Mouse (Mus musculus) telencephalon, adult 2 months (tissue): ENCODE results near the gene Dbp.

Experiments used
- DNase-seq: peaks from one replicate; pipeline ENCODE4 v3.0.0-alpha.2; 2011; ENCODE audit warnings: low read depth, low spot score

The Dbp gene

DNA sequence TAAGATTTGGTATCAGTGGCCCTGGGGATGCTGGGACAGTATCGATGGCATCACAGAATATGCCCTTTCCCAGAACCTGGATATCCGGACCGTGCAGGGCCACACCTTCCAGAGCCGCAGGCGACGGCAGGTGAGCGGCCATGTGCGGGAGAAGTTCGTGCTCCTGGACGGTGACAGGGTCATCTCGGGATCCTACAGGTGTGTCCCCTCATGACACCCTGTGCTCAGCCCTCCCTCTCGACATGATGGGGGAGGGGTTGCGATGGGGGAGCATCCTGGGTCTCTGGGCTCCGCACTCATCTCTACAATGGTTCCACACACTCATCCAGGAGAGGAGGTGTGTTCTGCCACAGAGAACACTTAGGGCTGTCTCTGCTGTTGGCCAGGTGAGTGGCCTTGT lies 18.9 kb downstream of the Dbp start:
- no peak for DNase-seq

DNA sequence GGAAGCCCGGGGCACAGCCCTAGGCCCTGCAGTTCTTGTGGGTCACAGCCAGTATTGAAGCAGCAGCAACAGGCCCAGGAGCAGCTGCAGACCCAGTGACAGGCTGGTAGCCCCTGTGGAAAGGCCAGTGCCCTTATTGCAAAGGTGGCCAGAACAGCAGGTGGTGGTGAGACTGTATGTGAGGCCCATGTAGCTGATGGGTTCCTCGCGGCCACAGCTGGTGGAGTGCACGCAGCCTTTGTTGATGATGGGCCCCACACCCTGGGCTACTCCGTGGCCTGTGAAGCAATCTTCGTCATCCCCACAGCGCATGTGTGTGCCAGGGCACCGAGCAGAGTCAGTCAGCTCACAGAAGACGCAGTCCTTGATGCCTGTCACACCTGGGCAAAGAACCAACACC lies 20.3 kb downstream of the Dbp start:
- no peak for DNase-seq

GRCm38 (mm10) chr7:45725713-45726112 lies 20.8 kb downstream of the Dbp start, which contains the start of gene Spaca4:
TSS of gene Spaca4 (minus strand) at chr7:45725813.
- no peak for DNase-seq

DNA sequence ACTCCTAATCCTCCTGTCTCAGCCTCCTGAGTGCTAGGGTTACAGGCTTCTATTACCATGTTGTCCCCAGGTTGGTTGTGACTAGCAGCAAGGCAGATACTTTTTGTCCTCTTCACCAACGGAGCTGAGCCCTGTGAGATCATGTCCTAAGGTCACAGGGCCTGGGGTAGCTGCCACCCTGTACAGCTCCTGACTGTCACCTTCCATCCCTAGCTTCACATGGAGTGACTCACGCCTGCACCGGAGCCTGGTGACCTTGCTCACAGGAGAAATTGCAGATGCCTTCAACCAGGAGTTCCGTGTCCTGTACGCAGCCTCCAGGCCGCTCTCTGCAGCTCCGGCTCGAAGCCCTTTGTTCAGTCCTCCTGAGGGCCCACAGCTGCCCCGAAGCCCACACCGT lies 21.5 kb downstream of the Dbp start:
- DNase-seq: no peak

- DNase-seq: no peak
Measured at GRCm38 (mm10) chr7:45727625-45728024, 22.7 kb downstream of the Dbp start.

DNA sequence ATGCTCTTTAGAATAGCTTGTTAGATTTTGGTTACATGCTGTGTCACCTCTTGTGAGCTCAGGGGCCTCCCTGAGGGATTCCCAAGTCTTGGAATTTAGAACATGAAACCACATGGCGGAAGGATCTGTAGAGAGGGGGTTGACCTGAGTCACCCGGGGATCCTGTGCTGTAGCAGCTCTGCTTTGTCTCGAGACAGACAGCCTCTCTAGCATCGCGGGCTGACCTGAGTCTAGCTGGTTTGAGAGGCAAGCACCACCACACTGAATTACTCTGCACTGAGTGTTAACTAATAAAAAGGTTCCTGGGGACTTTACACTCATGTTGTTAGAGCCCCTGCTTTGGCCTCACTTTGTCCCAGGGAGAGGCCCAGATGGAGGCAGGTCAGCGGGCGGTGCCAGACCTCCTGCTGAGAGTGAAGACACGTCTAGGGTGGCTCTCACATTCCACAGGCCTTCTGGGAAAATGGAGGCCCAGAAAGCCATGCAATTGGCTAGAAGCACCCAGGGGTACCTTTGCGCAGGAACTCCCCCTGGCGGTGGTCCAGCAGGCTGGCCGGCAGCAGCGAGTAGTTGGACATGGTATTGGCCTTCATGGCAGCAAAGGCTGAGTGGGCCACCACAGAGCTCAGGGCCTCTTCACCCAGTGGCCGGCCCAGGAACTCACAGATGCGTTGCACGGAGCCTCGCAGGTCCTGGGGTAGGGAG lies 26.0 kb downstream of the Dbp start:
- no peak for DNase-seq

GRCm38 (mm10) chr7:45733477-45733876 lies 28.6 kb downstream of the Dbp start:
- DNase-seq: no peak

GRCm38 (mm10) chr7:45739162-45739763 lies 34.4 kb downstream of the Dbp start:
- DNase-seq: peak; percentile 75

GRCm38 (mm10) chr7:45739820-45740219 lies 34.9 kb downstream of the Dbp start:
- no peak for DNase-seq

- peak; percentile 22 for DNase-seq
Measured at GRCm38 (mm10) chr7:45741308-45741707, 36.4 kb downstream of the Dbp start.

DNA sequence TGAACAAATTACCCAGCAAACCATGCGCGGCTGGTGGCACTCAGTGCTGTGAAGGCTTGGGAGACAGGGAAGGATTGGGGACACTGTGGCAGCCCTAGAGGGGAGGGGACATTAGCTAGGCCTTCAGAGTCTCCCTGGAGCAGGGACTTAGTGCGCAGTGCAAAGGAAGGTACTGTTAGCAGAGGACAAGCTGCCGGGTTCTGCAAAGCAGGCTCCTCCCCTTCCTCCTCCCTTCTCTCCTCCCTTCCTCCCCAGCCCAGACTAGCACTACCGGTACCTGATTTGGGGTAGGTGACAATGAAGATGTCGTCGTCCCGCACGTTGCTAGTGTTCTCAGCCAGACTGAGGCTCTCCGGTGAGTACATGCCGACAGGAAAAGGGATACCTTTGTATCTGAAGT lies 36.9 kb downstream of the Dbp start:
- DNase-seq: peak; percentile 63

DNA sequence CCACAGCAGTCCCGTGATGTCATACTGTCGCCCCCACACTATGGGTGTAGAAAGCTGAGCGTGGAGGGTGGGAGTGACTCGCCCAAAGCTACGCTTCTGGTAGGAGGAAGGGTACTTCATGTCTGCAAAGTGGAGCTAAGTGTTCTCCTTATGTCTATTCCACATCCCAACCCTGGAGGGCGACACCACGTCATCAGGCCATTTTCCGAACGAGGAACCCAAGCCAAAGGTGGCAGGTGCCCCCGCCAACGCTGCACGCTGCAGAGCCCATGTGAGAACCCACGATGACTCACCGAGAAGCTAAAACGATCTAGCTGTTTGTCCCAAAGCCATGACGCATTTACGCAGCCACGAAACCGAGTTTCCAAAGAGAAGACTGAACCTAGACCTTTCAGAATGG lies 37.5 kb downstream of the Dbp start:
- peak; percentile 86 for DNase-seq

GRCm38 (mm10) chr7:45744387-45744786 lies 39.5 kb downstream of the Dbp start:
- DNase-seq: peak; percentile 70

DNA sequence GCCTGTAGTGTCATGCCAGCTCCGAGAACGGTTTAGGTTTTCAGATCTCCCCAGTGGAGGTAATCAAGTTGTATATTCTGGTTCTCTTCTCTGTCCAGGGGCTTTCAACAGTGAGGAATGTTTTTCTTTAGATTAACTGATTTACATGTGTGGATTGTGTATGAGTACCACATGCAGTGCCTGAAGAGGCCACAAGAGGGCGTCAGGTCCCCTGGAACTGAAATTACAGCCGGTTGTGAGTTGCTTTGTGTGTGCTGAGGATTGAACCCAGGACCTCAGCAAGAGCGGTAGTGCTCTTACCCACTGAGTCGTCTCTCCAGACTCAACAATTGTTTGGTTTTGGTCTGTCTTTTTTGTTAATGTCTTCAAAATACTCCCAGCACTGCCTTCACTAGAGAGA lies 41.6 kb downstream of the Dbp start:
- DNase-seq: no peak

- no peak for DNase-seq
Measured at GRCm38 (mm10) chr7:45747450-45747849, 42.6 kb downstream of the Dbp start.

DNA sequence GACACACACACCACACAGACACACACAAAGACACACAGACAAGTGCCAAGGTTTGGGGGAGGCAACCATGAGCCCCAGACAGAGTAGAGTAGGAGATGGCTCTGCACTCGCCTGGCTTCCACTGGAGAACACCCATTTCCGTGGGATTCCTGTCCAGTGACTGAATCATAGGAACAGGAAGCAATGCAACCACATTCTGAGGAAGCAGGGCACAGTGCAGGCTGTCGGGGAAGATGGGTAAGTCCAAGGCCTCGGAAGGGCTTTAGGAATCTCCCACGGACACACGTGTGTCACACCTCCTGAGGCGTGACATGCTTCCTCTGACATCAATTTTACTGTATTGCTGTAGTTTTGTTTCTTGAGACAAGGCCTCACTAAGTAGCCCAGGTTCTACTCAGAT lies 43.2 kb downstream of the Dbp start:
- no peak for DNase-seq

DNA sequence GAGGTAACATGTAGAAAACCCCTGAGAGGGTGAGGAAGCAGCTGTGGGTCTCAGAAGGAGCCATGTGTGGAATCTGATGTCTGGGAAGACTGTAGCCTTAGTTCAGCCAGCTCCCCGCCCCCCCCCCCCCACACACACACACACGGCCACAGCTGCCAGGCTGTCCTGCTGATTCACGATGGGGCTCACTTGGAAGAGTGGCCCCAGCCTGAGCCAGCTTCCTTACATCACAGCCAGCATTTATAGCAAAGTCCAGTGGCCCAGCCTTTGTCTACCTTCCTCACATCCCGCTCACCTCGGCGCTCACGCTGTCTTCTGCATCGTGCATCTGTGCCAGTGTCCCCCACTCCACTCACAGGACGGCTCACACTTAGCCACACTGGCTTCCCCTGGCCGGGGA lies 44.5 kb downstream of the Dbp start:
- DNase-seq: no peak

GRCm38 (mm10) chr7:45750162-45750561 lies 45.3 kb downstream of the Dbp start:
- DNase-seq: no peak

DNA sequence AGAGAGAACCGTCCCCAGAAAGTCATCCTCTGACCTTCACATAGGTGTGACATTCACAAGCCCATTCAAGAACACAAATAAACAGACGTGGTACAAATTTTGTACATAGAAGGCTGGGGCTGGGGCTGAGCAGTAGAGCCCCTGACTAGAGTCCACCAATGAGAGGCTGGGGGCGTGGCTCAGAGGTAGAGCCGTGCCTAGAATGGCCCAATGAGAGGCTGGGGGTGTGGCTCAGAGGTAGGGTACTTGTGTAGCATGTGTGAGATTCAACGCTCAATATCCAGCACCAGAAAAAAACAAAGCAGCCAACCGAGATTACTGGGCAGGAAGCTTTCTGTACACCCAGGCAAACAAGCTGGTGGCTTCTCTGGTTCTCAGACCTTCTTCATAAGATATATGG lies 50.8 kb downstream of the Dbp start:
- DNase-seq: no peak

GRCm38 (mm10) chr7:45759400-45759799 lies 54.5 kb downstream of the Dbp start:
- DNase-seq: no peak
